8 mouse cellular contexts compared by ENCODE assay signal in genomic region chr5:46347368-46348083, GRCm38 (mm10).
A peak's percentile ranks its signal among the peaks of the same experiment; 100 is the strongest.
DNase-seq lines count a peak whose midpoint lies in the region; ATAC-seq and TF ChIP-seq lines count a peak whose summit lies in the region.

No protein-coding gene starts in this region.

- WGBS in forebrain, embryonic 10.5 days = 17% methylated on average over 16 of the region's 16 CpGs
- WGBS in heart, embryonic 16.5 days = 18% methylated on average over 16 of the region's 16 CpGs
- 17% methylated on average over 16 of the region's 16 CpGs for WGBS in liver, embryonic 14.5 days (ENCODE audit: insufficient replicate concordance)
- 12% methylated on average over 16 of the region's 16 CpGs for WGBS in neural tube, embryonic 14.5 days

- TF ChIP-seq CTCF in brain, embryonic 14.5 days (IDR thresholded peaks at IDR 0.05; ENCODE audit: borderline replicate concordance, extremely low read depth, insufficient read depth, insufficient read length) = peak; percentile 89
- peak; percentile 69 for TF ChIP-seq CTCF in liver, embryonic 14.5 days (IDR thresholded peaks at IDR 0.05; ENCODE audit: low read depth)

- no peak overlapping the region for H3K9ac ChIP-seq in heart, embryonic 16.5 days (ENCODE audit: low read length)
- H3K9ac ChIP-seq in liver, embryonic 14.5 days (replicated peaks) = no peak overlapping the region
- no peak overlapping the region; the same call in 1 of the 2 replicates for H3K9ac ChIP-seq in neural tube, embryonic 14.5 days (replicated peaks; ENCODE audit: low read depth, low read length)

- H3K4me3 ChIP-seq in forebrain, embryonic 10.5 days = 0 out of 2 replicates have a peak overlapping the region, but pooled peaks have one; percentile 16
- no peak overlapping the region for H3K4me3 ChIP-seq in heart, embryonic 16.5 days (ENCODE audit: low read length)
- no peak overlapping the region for H3K4me3 ChIP-seq in liver, embryonic 14.5 days (ENCODE audit: insufficient read depth in 1 of 2, low read depth in 2 of 2, low read length in 2 of 2)
- H3K4me3 ChIP-seq in neural tube, embryonic 14.5 days (ENCODE audit: low read depth, low read length) = peak overlapping the region; percentile 11; the same call in 1 of the 2 replicates

- H3K27me3 ChIP-seq in forebrain, embryonic 10.5 days (ENCODE audit: poor library complexity, severe bottlenecking) = peaks cover 17% of the 10 kb centered on the region; the same call in 1 of the 2 replicates
- H3K27me3 ChIP-seq in heart, embryonic 16.5 days (ENCODE audit: control insufficient read depth, insufficient read depth, low read length) = no peaks in the 10 kb centered on the region
- H3K27me3 ChIP-seq in liver, embryonic 14.5 days (ENCODE audit: control insufficient read depth, insufficient read depth, low read length) = no peaks in the 10 kb centered on the region
- H3K27me3 ChIP-seq in neural tube, embryonic 14.5 days (ENCODE audit: control insufficient read depth, insufficient read depth, low read length) = no peaks in the 10 kb centered on the region

- TF ChIP-seq POLR2A in brain, embryonic 14.5 days (IDR thresholded peaks at IDR 0.05; ENCODE audit: borderline replicate concordance, extremely low read depth, insufficient read depth, insufficient read length, poor library complexity, severe bottlenecking) = no peak

- H3K4me2 ChIP-seq in heart, embryonic 16.5 days (ENCODE audit: low read depth, low read length) = peak overlapping the region; percentile 47; the same call in 1 of the 2 replicates
- no peak overlapping the region for H3K4me2 ChIP-seq in liver, embryonic 14.5 days (ENCODE audit: low read depth)
- peak overlapping the region; percentile 42 for H3K4me2 ChIP-seq in neural tube, embryonic 14.5 days (ENCODE audit: low read depth, low read length)

- H3K27ac ChIP-seq in forebrain, embryonic 10.5 days = no peak overlapping the region
- no peak overlapping the region for H3K27ac ChIP-seq in heart, embryonic 16.5 days (ENCODE audit: low read length)
- H3K27ac ChIP-seq in liver, embryonic 14.5 days = no peak overlapping the region
- peak overlapping the region; percentile 70 for H3K27ac ChIP-seq in neural tube, embryonic 14.5 days (ENCODE audit: low read depth, low read length)

- H3K36me3 ChIP-seq in forebrain, embryonic 10.5 days (replicated peaks) = no peaks in the 10 kb centered on the region
- H3K36me3 ChIP-seq in heart, embryonic 16.5 days (ENCODE audit: control insufficient read depth, insufficient read depth) = no peaks in the 10 kb centered on the region
- H3K36me3 ChIP-seq in liver, embryonic 14.5 days (replicated peaks; ENCODE audit: control insufficient read depth, insufficient read depth, low read depth) = no peaks in the 10 kb centered on the region
- no peaks in the 10 kb centered on the region for H3K36me3 ChIP-seq in neural tube, embryonic 14.5 days (ENCODE audit: control insufficient read depth, insufficient read depth, low read length)

- no peaks in the 10 kb centered on the region for H3K9me3 ChIP-seq in forebrain, embryonic 10.5 days
- no peaks in the 10 kb centered on the region for H3K9me3 ChIP-seq in heart, embryonic 16.5 days (replicated peaks; ENCODE audit: control insufficient read depth, low read length)
- no peaks in the 10 kb centered on the region for H3K9me3 ChIP-seq in liver, embryonic 14.5 days (ENCODE audit: control insufficient read depth, low read length)
- no peaks in the 10 kb centered on the region for H3K9me3 ChIP-seq in neural tube, embryonic 14.5 days (ENCODE audit: control insufficient read depth, low read length)

- no peak for TF ChIP-seq EP300 in liver, embryonic 14.5 days (IDR thresholded peaks at IDR 0.05; ENCODE audit: low read depth)

- H3K4me1 ChIP-seq in forebrain, embryonic 10.5 days = peaks cover 15% of the 10 kb centered on the region
- H3K4me1 ChIP-seq in heart, embryonic 16.5 days (ENCODE audit: control insufficient read depth, insufficient read depth, low read length) = no peaks in the 10 kb centered on the region
- no peaks in the 10 kb centered on the region for H3K4me1 ChIP-seq in liver, embryonic 14.5 days (replicated peaks; ENCODE audit: control insufficient read depth in 2 of 2, insufficient read depth in 2 of 2, low read length in 1 of 2)
- H3K4me1 ChIP-seq in neural tube, embryonic 14.5 days (ENCODE audit: control insufficient read depth, insufficient read depth, low read length) = no peaks in the 10 kb centered on the region

- DNase-seq in brain, embryonic 14.5 days (ENCODE audit: low read depth) = peak; percentile 95
- DNase-seq in forebrain, embryonic 10.5 days (ENCODE audit: extremely low spot score, low spot score) = peak; percentile 78
- DNase-seq in kidney, postnatal 14 days = peak; percentile 70
- DNase-seq in liver, embryonic 14.5 days (ENCODE audit: low read depth in 3 of 3, low spot score in 3 of 3) = peak in 2 of 3 experiments; percentile 4 to 17
- DNase-seq in testis, postnatal 10 days (ENCODE audit: low spot score) = peak; percentile 85

- peak; percentile 60 for ATAC-seq in CD4-positive, CD25-positive, alpha-beta regulatory T cell, adult 4 months
- ATAC-seq in heart, embryonic 16.5 days (replicated peaks; ENCODE audit: extremely low read depth, insufficient read depth, low FRiP score) = no peak
- no peak for ATAC-seq in liver, embryonic 14.5 days (ENCODE audit: insufficient read depth)
- peak; percentile 93 for ATAC-seq in neural tube, embryonic 14.5 days (ENCODE audit: low read depth)

Comparison
In these comparisons a context has a peak if more than half of its experiments do, and no peak if none do; other contexts are left out.
1. ATAC-seq: peak in CD4-positive, CD25-positive, alpha-beta regulatory T cell, adult 4 months (single experiment) and neural tube, embryonic 14.5 days (single experiment); none in heart, embryonic 16.5 days (single experiment) and liver, embryonic 14.5 days (single experiment).
2. DNase-seq: peak in every context shown above with its lines; median percentile 95 in brain, embryonic 14.5 days; 85 in testis, postnatal 10 days; 78 in forebrain, embryonic 10.5 days; 70 in kidney, postnatal 14 days; 10 in liver, embryonic 14.5 days.
3. H3K4me3 ChIP-seq: peak in forebrain, embryonic 10.5 days (single experiment) and neural tube, embryonic 14.5 days (single experiment); none in heart, embryonic 16.5 days (single experiment) and liver, embryonic 14.5 days (0 of 2).